Mouse (Mus musculus): Measurements from ENCODE around the gene Tubgcp2. TPM values are rescaled to one million over a fixed set of nuclear protein-coding genes. Genes with fewer than 3 reads are reported as not detected.

Gene Tubgcp2
- polyA plus RNA-seq, 1 experiment from 2014 or later, result 27.4 TPM

DNA sequence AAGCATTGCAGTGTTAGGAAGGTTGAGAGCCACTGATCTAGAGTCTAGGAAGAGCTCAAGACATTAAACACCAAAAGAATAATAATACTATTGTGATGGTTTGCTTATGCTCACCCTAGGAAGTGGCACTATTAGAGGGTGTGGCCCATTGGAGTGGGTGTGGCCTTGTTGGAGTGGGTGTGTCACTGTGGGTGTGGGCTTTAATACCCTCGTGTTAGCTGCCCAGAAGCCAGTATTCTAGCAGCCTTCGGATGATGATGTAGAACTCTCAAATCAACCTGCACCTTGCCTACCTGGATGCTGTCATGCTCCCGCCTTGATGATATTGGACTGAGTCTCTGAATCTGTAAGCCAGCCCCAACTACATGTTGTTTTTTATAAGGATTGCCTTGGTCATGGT lies 6.3 kb upstream of the Tubgcp2 start:
- 62% methylated on average over 3 of the region's 3 CpGs for WGBS
- Histone ChIP-seq H3K36me3 (peaks cover 15% of the 10 kb centered on the region), H3K9me3 (replicated peaks) (no peaks in the 10 kb centered on the region), H3K9ac (no peak overlapping the region), H3K4me3 (no peak overlapping the region), H3K27ac (no peak overlapping the region), H3K4me2 (no peak overlapping the region), H3K4me1 (replicated peaks) (peaks cover 3% of the 10 kb centered on the region), H3K27me3 (peaks cover 38% of the 10 kb centered on the region)
- no peak for ATAC-seq (replicated peaks; ENCODE audit: insufficient number of reproducible peaks, insufficient read depth, low FRiP score, low read depth)

DNA sequence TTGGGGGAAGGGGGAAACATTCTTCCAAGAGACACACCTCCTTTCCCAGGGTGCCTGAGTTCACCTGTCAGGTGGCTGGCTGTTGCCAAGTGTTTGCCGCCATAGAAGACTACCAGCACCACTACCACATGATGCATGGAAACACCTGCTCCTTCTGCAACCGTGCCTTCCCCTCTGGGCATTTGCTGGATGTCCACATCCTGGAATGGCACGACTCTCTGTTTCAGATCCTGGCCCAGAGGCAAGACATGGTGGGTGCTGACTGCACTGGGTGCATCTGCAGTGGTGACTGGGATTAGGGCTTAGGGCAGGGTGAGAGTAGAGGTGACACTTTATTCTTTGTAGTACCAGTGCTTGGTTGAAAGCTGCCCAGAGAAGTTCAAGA lies 694 bp upstream of the Tubgcp2 start:
- H3K27ac ChIP-seq, result no peak overlapping the region
- no peaks in the 10 kb centered on the region for H3K27me3 ChIP-seq
- WGBS, result 51% methylated on average over 3 of the region's 3 CpGs
- peaks cover 23% of the 10 kb centered on the region for H3K36me3 ChIP-seq
- H3K9ac ChIP-seq, result peak overlapping the region; percentile 83; the same call in 1 of the 2 replicates
- H3K4me3 ChIP-seq, result peak overlapping the region; percentile 81
- H3K4me2 ChIP-seq, result peak overlapping the region; percentile 96
- no peak for ATAC-seq (replicated peaks; ENCODE audit: insufficient number of reproducible peaks, insufficient read depth, low FRiP score, low read depth)
- H3K9me3 ChIP-seq (replicated peaks), result no peaks in the 10 kb centered on the region
- peaks cover 22% of the 10 kb centered on the region for H3K4me1 ChIP-seq (replicated peaks)

- Histone ChIP-seq H3K4me1 (replicated peaks) (peaks cover 22% of the 10 kb centered on the region), H3K4me3 (peak overlapping the region; percentile 81), H3K4me2 (peak overlapping the region; percentile 96), H3K36me3 (peaks cover 35% of the 10 kb centered on the region), H3K9me3 (replicated peaks) (no peaks in the 10 kb centered on the region), H3K27me3 (no peaks in the 10 kb centered on the region), H3K9ac (peak overlapping the region; percentile 83), H3K27ac (peak overlapping the region; percentile 90)
- 19% methylated on average over 7 of the region's 7 CpGs for WGBS
- no peak for ATAC-seq (replicated peaks; ENCODE audit: insufficient number of reproducible peaks, insufficient read depth, low FRiP score, low read depth)
Observed at GRCm38 (mm10) chr7:140035456-140035855, 1.0 kb downstream of the Tubgcp2 start.

DNA sequence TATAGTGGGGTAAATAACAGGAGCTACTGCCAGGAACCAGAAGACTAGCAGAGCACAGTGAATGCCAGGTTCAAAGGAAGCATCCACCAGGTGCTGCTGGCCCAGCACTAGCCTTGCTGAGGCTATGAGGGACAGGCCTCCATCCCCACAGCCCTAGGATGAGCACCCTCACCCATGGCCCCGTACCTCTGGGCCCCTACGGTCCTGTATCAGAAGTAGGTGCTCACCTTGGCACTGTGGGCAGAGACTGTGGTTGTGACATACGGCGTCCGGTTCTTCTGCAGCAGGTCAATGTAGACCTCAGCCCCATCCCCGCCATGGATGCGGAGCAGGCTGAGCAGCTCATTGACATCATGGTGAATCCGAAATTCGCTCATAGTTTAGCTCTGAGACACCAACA lies 3.1 kb downstream of the Tubgcp2 start:
- ATAC-seq (replicated peaks; ENCODE audit: insufficient number of reproducible peaks, insufficient read depth, low FRiP score, low read depth), result no peak
- H3K27me3 ChIP-seq, result no peaks in the 10 kb centered on the region
- peaks cover 45% of the 10 kb centered on the region for H3K36me3 ChIP-seq
- no peak overlapping the region for H3K27ac ChIP-seq
- H3K4me2 ChIP-seq, result no peak overlapping the region
- 93% methylated on average over 9 of the region's 9 CpGs for WGBS
- H3K9ac ChIP-seq, result no peak overlapping the region
- no peaks in the 10 kb centered on the region for H3K9me3 ChIP-seq (replicated peaks)
- peaks cover 22% of the 10 kb centered on the region for H3K4me1 ChIP-seq (replicated peaks)
- H3K4me3 ChIP-seq, result no peak overlapping the region

- H3K36me3 ChIP-seq, result peaks cover 51% of the 10 kb centered on the region
- no peak for ATAC-seq (replicated peaks; ENCODE audit: insufficient number of reproducible peaks, insufficient read depth, low FRiP score, low read depth)
Observed at GRCm38 (mm10) chr7:140032366-140032765, 4.1 kb downstream of the Tubgcp2 start.

GRCm38 (mm10) chr7:140031771-140032170 lies 4.7 kb downstream of the Tubgcp2 start:
- WGBS, result 94% methylated on average over 12 of the region's 12 CpGs
- Histone ChIP-seq H3K27me3 (no peaks in the 10 kb centered on the region), H3K9ac (no peak overlapping the region), H3K4me2 (no peak overlapping the region), H3K27ac (no peak overlapping the region), H3K4me1 (replicated peaks) (peaks cover 15% of the 10 kb centered on the region), H3K9me3 (replicated peaks) (no peaks in the 10 kb centered on the region), H3K4me3 (no peak overlapping the region), H3K36me3 (peaks cover 51% of the 10 kb centered on the region)
- ATAC-seq (replicated peaks; ENCODE audit: insufficient number of reproducible peaks, insufficient read depth, low FRiP score, low read depth), result no peak

More at GRCm38 (mm10) chr7:140032366-140032765, 4.1 kb downstream of the Tubgcp2 start:
- WGBS, result 92% methylated on average over 10 of the region's 10 CpGs
- H3K27ac ChIP-seq, result no peak overlapping the region
- no peak overlapping the region for H3K9ac ChIP-seq
- peaks cover 21% of the 10 kb centered on the region for H3K4me1 ChIP-seq (replicated peaks)
- H3K4me2 ChIP-seq, result no peak overlapping the region
- no peaks in the 10 kb centered on the region for H3K27me3 ChIP-seq
- H3K9me3 ChIP-seq (replicated peaks), result no peaks in the 10 kb centered on the region
- H3K4me3 ChIP-seq, result no peak overlapping the region

DNA sequence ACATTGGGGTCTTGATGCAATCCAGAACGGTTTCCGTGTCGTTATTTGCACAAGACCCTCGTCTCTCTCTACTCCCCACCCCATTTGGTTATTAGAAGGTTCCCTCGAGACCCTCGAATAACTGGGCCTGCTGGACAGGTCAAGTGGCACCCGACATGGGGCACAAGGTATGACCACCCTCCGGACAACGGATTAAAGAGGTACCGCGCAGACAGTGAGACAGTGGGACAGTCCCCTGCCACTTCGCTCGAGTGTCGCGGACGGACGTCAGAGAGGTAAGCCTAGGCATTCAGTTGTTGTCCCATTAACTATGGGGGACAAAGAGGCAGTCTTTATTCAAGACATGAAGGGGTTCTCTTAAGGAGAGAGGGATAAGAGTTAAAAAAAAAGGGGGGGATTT lies 25.1 kb downstream of the Tubgcp2 start:
- H3K36me3 ChIP-seq, result peaks cover 16% of the 10 kb centered on the region; the same call in 1 of the 2 replicates
- no peak overlapping the region for H3K9ac ChIP-seq
- no peak overlapping the region for H3K27ac ChIP-seq
- H3K4me2 ChIP-seq, result no peak overlapping the region
- no peak overlapping the region for H3K4me3 ChIP-seq
- WGBS, result 95% methylated on average over 17 of the region's 17 CpGs
- H3K9me3 ChIP-seq (replicated peaks), result no peaks in the 10 kb centered on the region
- H3K4me1 ChIP-seq (replicated peaks), result no peaks in the 10 kb centered on the region
- H3K27me3 ChIP-seq, result no peaks in the 10 kb centered on the region
- ATAC-seq (replicated peaks; ENCODE audit: insufficient number of reproducible peaks, insufficient read depth, low FRiP score, low read depth), result no peak

DNA sequence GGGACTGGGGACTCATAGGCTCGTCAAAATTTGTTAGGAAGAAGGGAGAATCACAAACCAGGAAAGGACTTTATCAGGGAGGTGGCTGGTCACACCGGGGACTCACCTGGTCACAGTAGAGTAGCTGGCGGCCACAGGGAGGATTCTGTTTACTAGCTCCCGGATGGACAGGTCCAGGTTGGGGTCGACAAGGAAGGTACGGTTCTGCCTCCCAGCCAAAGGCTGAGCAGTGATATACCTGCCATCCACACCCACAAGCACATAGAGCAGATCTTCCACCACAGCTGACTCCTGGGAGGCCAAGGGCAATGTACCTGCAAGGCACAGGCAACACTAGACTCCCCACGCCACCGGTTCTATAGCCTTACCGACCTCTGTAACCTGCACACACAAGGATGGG lies 28.7 kb downstream of the Tubgcp2 start:
- H3K9me3 ChIP-seq (replicated peaks), result no peaks in the 10 kb centered on the region
- 92% methylated on average over 9 of the region's 9 CpGs for WGBS
- peaks cover 33% of the 10 kb centered on the region for H3K36me3 ChIP-seq
- H3K27me3 ChIP-seq, result no peaks in the 10 kb centered on the region
- H3K4me1 ChIP-seq (replicated peaks), result no peaks in the 10 kb centered on the region
- no peak for ATAC-seq (replicated peaks; ENCODE audit: insufficient number of reproducible peaks, insufficient read depth, low FRiP score, low read depth)
- no peak overlapping the region for H3K27ac ChIP-seq
- no peak overlapping the region for H3K4me2 ChIP-seq
- no peak overlapping the region for H3K4me3 ChIP-seq
- no peak overlapping the region for H3K9ac ChIP-seq

DNA sequence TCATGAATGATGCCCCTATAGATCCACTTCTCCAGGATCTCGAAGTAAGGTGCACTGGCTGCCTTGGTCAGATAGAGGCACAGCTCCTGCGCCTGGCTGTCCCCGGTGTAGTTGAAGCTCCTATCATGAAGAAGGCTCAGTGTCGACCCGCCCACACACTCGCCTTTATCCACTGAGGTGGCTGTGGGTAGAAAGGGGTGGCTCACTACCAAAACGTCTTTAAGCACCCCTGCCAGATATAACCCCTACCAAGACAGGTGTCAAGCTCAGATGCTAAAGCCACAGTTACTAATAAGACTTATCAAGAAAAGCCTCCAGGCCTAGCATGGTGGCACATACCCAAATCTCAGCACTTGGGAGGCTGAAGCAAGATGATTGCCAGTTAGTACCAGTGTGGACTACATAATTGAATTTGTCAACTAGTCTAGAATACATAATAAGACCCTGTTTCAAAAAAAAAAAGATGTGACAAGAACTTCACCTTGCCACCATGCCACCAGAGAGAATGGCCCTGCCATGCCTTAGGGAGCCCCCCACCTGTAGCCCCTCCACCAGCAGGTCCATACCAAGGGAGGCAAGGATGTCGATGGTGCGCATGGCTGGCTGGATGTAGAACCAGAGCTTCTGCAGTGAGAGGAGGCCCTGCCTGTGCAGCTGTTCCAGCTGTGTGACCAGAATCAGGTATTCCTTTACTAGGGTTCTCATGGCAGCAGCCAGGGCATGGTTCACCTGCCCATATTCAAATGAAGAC lies 29.4 kb downstream of the Tubgcp2 start:
- Histone ChIP-seq H3K4me1 (replicated peaks) (no peaks in the 10 kb centered on the region), H3K9ac (no peak overlapping the region), H3K9me3 (replicated peaks) (no peaks in the 10 kb centered on the region), H3K4me2 (no peak overlapping the region), H3K36me3 (peaks cover 38% of the 10 kb centered on the region), H3K27ac (no peak overlapping the region), H3K4me3 (no peak overlapping the region), H3K27me3 (no peaks in the 10 kb centered on the region)
- 90% methylated on average over 9 of the region's 9 CpGs for WGBS
- no peak for ATAC-seq (replicated peaks; ENCODE audit: insufficient number of reproducible peaks, insufficient read depth, low FRiP score, low read depth)

GRCm38 (mm10) chr7:140004666-140005065 lies 31.8 kb downstream of the Tubgcp2 start:
- Histone ChIP-seq H3K4me3 (no peak overlapping the region), H3K4me2 (no peak overlapping the region), H3K27me3 (no peaks in the 10 kb centered on the region), H3K9me3 (replicated peaks) (no peaks in the 10 kb centered on the region), H3K4me1 (replicated peaks) (no peaks in the 10 kb centered on the region), H3K36me3 (peaks cover 55% of the 10 kb centered on the region), H3K27ac (no peak overlapping the region), H3K9ac (no peak overlapping the region)
- whole genome bisulfite sequencing, result 89% methylated on average over 8 of the region's 8 CpGs
- no peak for ATAC-seq (replicated peaks; ENCODE audit: insufficient number of reproducible peaks, insufficient read depth, low FRiP score, low read depth)

DNA sequence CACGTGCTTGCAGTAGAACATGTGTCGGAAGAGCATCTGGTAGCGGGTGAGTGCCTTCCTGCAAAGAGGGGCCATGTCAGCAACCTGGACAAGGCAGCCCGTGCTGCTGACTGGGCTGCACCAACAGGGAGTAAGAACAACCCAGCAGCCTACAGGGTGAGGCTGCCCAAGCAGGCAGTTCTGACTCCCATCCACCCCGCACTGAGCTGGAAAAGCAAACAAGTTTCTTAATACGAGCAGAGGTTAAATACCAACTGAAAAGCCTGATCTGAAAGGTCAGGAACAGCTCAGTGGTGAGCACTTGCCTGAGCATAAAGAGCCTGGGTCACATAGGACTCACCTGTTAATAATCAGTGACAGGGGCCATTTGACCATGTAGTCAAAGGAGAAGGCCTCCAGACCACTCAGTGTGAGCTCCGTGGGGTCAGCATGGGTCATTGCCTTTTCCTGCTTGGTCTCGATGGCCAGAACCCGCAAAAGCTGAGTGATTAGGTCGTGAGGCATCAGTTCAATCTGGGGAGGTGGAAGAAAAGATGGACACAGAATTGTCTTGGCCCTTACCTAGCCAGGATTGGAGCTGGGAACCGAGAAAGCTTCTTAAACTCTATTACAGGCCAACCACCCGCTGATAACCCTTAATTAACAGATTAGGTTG lies 35.3 kb downstream of the Tubgcp2 start:
- H3K27ac ChIP-seq, result no peak overlapping the region
- 80% methylated on average over 12 of the region's 12 CpGs for WGBS
- H3K4me1 ChIP-seq (replicated peaks), result no peaks in the 10 kb centered on the region
- no peak overlapping the region for H3K4me3 ChIP-seq
- no peak overlapping the region for H3K4me2 ChIP-seq
- H3K36me3 ChIP-seq, result peaks cover 78% of the 10 kb centered on the region
- H3K9me3 ChIP-seq (replicated peaks), result no peaks in the 10 kb centered on the region
- ATAC-seq (replicated peaks; ENCODE audit: insufficient number of reproducible peaks, insufficient read depth, low FRiP score, low read depth), result no peak
- H3K27me3 ChIP-seq, result no peaks in the 10 kb centered on the region
- no peak overlapping the region for H3K9ac ChIP-seq
